Mouse (Mus musculus) small intestine, adult 2 months (tissue): ENCODE results near the gene Ctla4.

Experiments used
- CTCF ChIP-seq: fragments of 200-500 bp; IDR thresholded peaks from 2 replicates; pipeline ENCODE4 v1.5.1; 2012; ENCODE audit warnings: low read depth, mild to moderate bottlenecking, control low read depth, inconsistent platforms, low read length, moderate library complexity, mixed read lengths; ENCODE audit not compliant: insufficient replicate concordance, insufficient read length; ENCODE audit errors: extremely low read depth
- POLR2A ChIP-seq: fragments of 200-500 bp; IDR thresholded peaks from 2 replicates; pipeline ENCODE4 v1.6.1; 2012; ENCODE audit warnings: low read depth, mild to moderate bottlenecking, control low read depth, inconsistent platforms, low read length, moderate library complexity

- no peak for TF ChIP-seq CTCF
- TF ChIP-seq POLR2A: no peak
These were observed 26.3 kb upstream of the Ctla4 start for GRCm38 (mm10) chr1:60860357-60860946.
